Mouse (Mus musculus): ENCODE measurements around the gene Pcsk6.

DNA sequence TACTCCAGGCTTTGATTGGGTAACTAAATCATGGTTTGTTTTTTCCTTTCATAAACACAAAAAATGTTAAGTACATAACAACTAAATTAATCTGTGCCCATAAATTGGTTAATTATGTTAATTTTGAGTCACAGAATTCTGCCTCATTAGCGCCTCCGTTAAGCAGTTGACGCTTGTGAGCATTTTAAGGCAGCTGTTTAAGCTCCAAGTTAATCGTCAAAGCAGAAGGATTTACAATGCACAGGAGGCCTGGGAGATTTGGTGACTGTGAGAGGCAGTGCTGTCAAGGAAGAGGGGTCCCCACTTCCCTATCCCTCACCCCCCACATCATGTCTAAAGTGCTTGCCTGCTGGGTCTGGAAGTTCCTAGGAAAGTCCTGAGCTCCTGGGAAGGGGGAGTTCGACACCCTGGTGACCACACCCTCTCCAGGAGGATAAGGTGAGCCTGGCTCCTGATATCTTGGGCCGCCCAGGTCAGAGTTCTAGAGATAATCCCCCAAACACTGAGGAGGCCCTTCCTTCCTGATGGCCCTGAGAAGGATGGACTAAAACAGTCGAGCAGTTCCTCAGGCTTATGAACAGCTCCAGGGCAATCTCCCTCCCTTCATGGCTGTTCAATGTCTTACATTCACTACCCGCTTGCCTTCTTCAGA lies 83.9 kb downstream of the Pcsk6 start:
- TF ChIP-seq CTCF (IDR thresholded peaks at IDR 0.05; ENCODE audit: borderline replicate concordance, insufficient read depth, low read depth, low read length) (no peak), POLR2A (IDR thresholded peaks at IDR 0.05; ENCODE audit: borderline replicate concordance, insufficient read depth, low read length) (no peak)

Data from cerebellum, adult 2 months (tissue).